Mouse (Mus musculus) 3134 (cell line): ENCODE data around the gene Rasgrp3.

Source experiments
- DNase-seq: peaks from one replicate; pipeline ENCODE4 v3.0.0-alpha.2; 2011; ENCODE audit warnings: low spot score; ENCODE audit not compliant: insufficient read length; ENCODE audit errors: extremely low read depth

Gene Rasgrp3

GRCm38 (mm10) chr17:75495213-75495612 lies 59.5 kb downstream of the Rasgrp3 start:
- no peak for DNase-seq

GRCm38 (mm10) chr17:75498241-75498651 lies 62.5 kb downstream of the Rasgrp3 start:
- DNase-seq = no peak

GRCm38 (mm10) chr17:75503031-75503430 lies 67.3 kb downstream of the Rasgrp3 start:
- DNase-seq = no peak

- no peak for DNase-seq
Measured at GRCm38 (mm10) chr17:75505053-75505452, 69.4 kb downstream of the Rasgrp3 start.

GRCm38 (mm10) chr17:75506097-75506675 lies 70.5 kb downstream of the Rasgrp3 start:
- no peak for DNase-seq

- DNase-seq = no peak
Measured at GRCm38 (mm10) chr17:75506708-75507641, 71.3 kb downstream of the Rasgrp3 start.

- no peak for DNase-seq
Measured at GRCm38 (mm10) chr17:75509257-75509656, 73.6 kb downstream of the Rasgrp3 start.

- no peak for DNase-seq
Measured at GRCm38 (mm10) chr17:75516591-75516990, 80.9 kb downstream of the Rasgrp3 start.

GRCm38 (mm10) chr17:75518181-75518901 lies 82.6 kb downstream of the Rasgrp3 start:
- DNase-seq = no peak

- DNase-seq = no peak
Measured at GRCm38 (mm10) chr17:75519239-75519900, 83.7 kb downstream of the Rasgrp3 start.

- DNase-seq = no peak
Measured at GRCm38 (mm10) chr17:75521236-75521842, 85.6 kb downstream of the Rasgrp3 start.

GRCm38 (mm10) chr17:75522347-75523065 lies 86.8 kb downstream of the Rasgrp3 start:
- peak; percentile 39 for DNase-seq

- DNase-seq = no peak
Measured at GRCm38 (mm10) chr17:75523812-75524211, 88.1 kb downstream of the Rasgrp3 start.

GRCm38 (mm10) chr17:75526411-75526810 lies 90.7 kb downstream of the Rasgrp3 start:
- DNase-seq = no peak

GRCm38 (mm10) chr17:75529222-75529935 lies 93.7 kb downstream of the Rasgrp3 start:
- DNase-seq = no peak

GRCm38 (mm10) chr17:75532469-75532986 lies 96.8 kb downstream of the Rasgrp3 start:
- DNase-seq = no peak

- no peak for DNase-seq
Measured at GRCm38 (mm10) chr17:75534314-75535020, 98.8 kb downstream of the Rasgrp3 start.

GRCm38 (mm10) chr17:75535612-75536011 lies 99.9 kb downstream of the Rasgrp3 start:
- no peak for DNase-seq
